Mouse (Mus musculus): ENCODE data around the gene Parp9.
"Not testable (repeated sequence)": the region's sequence is repeated elsewhere in the genome, so short reads cannot be mapped to it uniquely, and the experiment has no call there.

Gene Parp9

DNA sequence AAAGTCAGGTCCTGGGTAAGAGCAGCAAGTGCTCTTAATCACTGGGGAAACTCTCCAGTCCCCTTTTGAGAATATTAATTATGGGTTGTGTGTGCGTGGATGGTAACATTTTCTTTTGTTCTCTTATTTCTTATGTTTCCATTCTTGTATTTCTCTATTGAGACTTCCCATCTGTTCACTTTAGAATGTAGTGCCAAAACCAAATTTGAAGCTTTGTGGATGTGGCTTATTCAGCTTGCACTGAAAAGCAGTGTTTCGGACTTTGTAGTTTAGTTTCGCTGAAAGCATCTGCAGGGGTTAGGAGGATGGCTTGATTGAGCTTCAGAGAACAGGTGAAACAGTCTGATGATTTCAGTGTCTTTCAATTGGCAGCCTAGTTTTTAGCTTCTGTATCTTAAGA, 55.0 kb downstream of the Parp9 start:
- no peak for DNase-seq (ENCODE audit: low spot score in 2 of 2)

DNA sequence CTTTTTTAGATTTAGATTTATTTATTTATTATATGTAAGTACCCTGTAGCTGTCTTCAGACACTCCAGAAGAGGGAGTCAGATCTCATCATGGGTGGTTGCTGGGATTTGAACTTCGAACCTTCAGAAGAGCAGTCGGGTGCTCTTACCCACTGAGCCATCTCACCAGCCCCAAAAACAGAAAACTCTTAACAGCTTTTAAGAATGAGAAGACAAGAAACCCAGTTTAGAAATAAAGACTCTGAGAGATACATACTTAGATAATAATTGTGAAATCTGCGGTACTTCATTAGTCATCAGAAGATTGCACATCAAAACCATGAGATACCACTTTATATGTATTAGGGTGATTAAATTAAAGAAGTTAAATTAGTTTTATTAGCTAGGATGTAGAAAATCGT, 60.6 kb downstream of the Parp9 start:
- DNase-seq (ENCODE audit: low spot score in 2 of 2), result not testable (repeated sequence)

DNA sequence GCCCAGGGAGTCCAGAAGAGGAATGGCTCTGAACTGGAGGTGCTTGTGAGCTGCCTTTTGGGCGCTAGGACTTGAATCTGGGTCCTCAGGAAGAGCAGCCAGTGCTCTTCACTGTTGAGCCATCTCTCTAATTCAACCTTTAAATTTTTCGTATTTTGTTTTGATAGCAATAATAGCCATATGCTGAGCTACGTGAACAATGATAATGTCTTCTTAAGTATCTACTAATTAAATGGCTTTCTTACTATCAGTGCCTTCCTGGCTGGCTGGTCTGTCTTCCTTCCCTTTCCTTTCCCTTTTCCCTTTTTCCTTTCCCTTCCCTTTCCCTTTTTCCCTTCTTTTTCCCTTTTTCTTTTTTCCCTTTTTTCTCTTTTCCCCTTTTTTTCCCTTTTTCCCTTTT, 70.1 kb downstream of the Parp9 start:
- no peak for DNase-seq (ENCODE audit: low spot score in 2 of 2)

DNA sequence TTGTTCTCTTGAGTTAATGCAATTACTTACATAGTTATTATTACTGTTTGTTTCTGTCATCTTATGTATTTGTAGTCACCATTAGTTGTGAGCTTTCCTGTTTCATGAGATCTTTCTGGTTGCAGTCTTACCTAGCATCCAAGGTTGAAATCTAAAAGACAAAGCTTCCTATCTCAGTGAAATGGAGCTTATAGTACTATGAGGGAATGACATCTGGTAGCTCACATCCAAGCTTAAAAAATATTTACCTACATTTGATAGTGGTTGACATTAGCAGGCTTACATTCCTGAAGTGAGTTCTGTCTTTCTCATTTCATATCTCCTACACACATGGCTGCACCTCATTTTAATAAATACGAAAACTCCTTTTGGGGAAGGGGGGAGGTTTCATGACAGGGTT, 78.1 kb downstream of the Parp9 start:
- no peak for DNase-seq (ENCODE audit: low spot score in 2 of 2)
